Mouse (Mus musculus): ENCODE data around the gene Socs1. TPM values are rescaled to one million over a fixed set of nuclear protein-coding genes. Genes with fewer than 3 reads are reported as not detected.

Socs1 gene
- polyA plus RNA-seq, 1 experiment, result 279 TPM

GRCm38 (mm10) chr16:10824536-10824935 is 39.2 kb upstream of the Socs1 start:
- 97% methylated on average over 1 of the region's 1 CpGs for WGBS
- H3K36me3 ChIP-seq (ENCODE audit: control insufficient read depth, insufficient read depth, low read length), result no peaks in the 10 kb centered on the region
- peaks cover 48% of the 10 kb centered on the region for H3K4me1 ChIP-seq (replicated peaks; ENCODE audit: control insufficient read depth, insufficient read depth, low read length)
- H3K27ac ChIP-seq (ENCODE audit: control insufficient read depth, insufficient read depth, low read length), result no peak overlapping the region
- TF ChIP-seq CTCF (IDR thresholded peaks at IDR 0.05; ENCODE audit: borderline replicate concordance, control insufficient read depth, extremely low read depth, insufficient read depth, low read length, poor library complexity), result no peak
- TF ChIP-seq POLR2A (IDR thresholded peaks at IDR 0.05; ENCODE audit: control insufficient read depth, extremely low read depth, insufficient read depth, low read length, poor library complexity), result no peak
- no peak for DNase-seq
- H3K4me3 ChIP-seq (ENCODE audit: control insufficient read depth, insufficient read depth, low read length), result no peak overlapping the region
- no peaks in the 10 kb centered on the region for H3K27me3 ChIP-seq (ENCODE audit: control insufficient read depth, insufficient read depth, low read length)

GRCm38 (mm10) chr16:10821387-10821786 is 36.1 kb upstream of the Socs1 start:
- no peak overlapping the region for H3K27ac ChIP-seq (ENCODE audit: control insufficient read depth, insufficient read depth, low read length)
- H3K27me3 ChIP-seq (ENCODE audit: control insufficient read depth, insufficient read depth, low read length), result no peaks in the 10 kb centered on the region
- H3K4me3 ChIP-seq (ENCODE audit: control insufficient read depth, insufficient read depth, low read length), result no peak overlapping the region
- no peaks in the 10 kb centered on the region for H3K36me3 ChIP-seq (ENCODE audit: control insufficient read depth, insufficient read depth, low read length)
- TF ChIP-seq POLR2A (IDR thresholded peaks at IDR 0.05; ENCODE audit: control insufficient read depth, extremely low read depth, insufficient read depth, low read length, poor library complexity) (no peak), CTCF (IDR thresholded peaks at IDR 0.05; ENCODE audit: borderline replicate concordance, control insufficient read depth, extremely low read depth, insufficient read depth, low read length, poor library complexity) (no peak)
- 95% methylated on average over 4 of the region's 4 CpGs for WGBS
- DNase-seq, result no peak
- H3K4me1 ChIP-seq (replicated peaks; ENCODE audit: control insufficient read depth, insufficient read depth, low read length), result peaks cover 40% of the 10 kb centered on the region

GRCm38 (mm10) chr16:10819966-10820365 is 34.6 kb upstream of the Socs1 start:
- H3K27ac ChIP-seq (ENCODE audit: control insufficient read depth, insufficient read depth, low read length), result no peak overlapping the region
- peaks cover 41% of the 10 kb centered on the region for H3K4me1 ChIP-seq (replicated peaks; ENCODE audit: control insufficient read depth, insufficient read depth, low read length)
- DNase-seq, result no peak
- H3K36me3 ChIP-seq (ENCODE audit: control insufficient read depth, insufficient read depth, low read length), result no peaks in the 10 kb centered on the region
- WGBS, result 97% methylated on average over 3 of the region's 3 CpGs
- H3K4me3 ChIP-seq (ENCODE audit: control insufficient read depth, insufficient read depth, low read length), result no peak overlapping the region
- no peak for TF ChIP-seq POLR2A (IDR thresholded peaks at IDR 0.05; ENCODE audit: control insufficient read depth, extremely low read depth, insufficient read depth, low read length, poor library complexity)
- TF ChIP-seq CTCF (IDR thresholded peaks at IDR 0.05; ENCODE audit: borderline replicate concordance, control insufficient read depth, extremely low read depth, insufficient read depth, low read length, poor library complexity), result no peak
- no peaks in the 10 kb centered on the region for H3K27me3 ChIP-seq (ENCODE audit: control insufficient read depth, insufficient read depth, low read length)

GRCm38 (mm10) chr16:10818579-10819135 is 33.3 kb upstream of the Socs1 start:
- 92% methylated on average over 4 of the region's 4 CpGs for WGBS
- H3K36me3 ChIP-seq (ENCODE audit: control insufficient read depth, insufficient read depth, low read length), result no peaks in the 10 kb centered on the region
- H3K27me3 ChIP-seq (ENCODE audit: control insufficient read depth, insufficient read depth, low read length), result no peaks in the 10 kb centered on the region
- peaks cover 52% of the 10 kb centered on the region for H3K4me1 ChIP-seq (replicated peaks; ENCODE audit: control insufficient read depth, insufficient read depth, low read length)
- H3K4me3 ChIP-seq (ENCODE audit: control insufficient read depth, insufficient read depth, low read length), result no peak overlapping the region
- H3K27ac ChIP-seq (ENCODE audit: control insufficient read depth, insufficient read depth, low read length), result 0 out of 2 replicates have a peak overlapping the region, but pooled peaks have one; percentile 0
- DNase-seq, result no peak
- no peak for TF ChIP-seq POLR2A (IDR thresholded peaks at IDR 0.05; ENCODE audit: control insufficient read depth, extremely low read depth, insufficient read depth, low read length, poor library complexity)
- TF ChIP-seq CTCF (IDR thresholded peaks at IDR 0.05; ENCODE audit: borderline replicate concordance, control insufficient read depth, extremely low read depth, insufficient read depth, low read length, poor library complexity), result no peak

GRCm38 (mm10) chr16:10814864-10815263 is 29.5 kb upstream of the Socs1 start:
- 29% methylated on average over 4 of the region's 4 CpGs for WGBS
- Histone ChIP-seq H3K4me3 (ENCODE audit: control insufficient read depth, insufficient read depth, low read length) (no peak overlapping the region), H3K36me3 (ENCODE audit: control insufficient read depth, insufficient read depth, low read length) (no peaks in the 10 kb centered on the region), H3K4me1 (replicated peaks; ENCODE audit: control insufficient read depth, insufficient read depth, low read length) (peaks cover 69% of the 10 kb centered on the region), H3K27me3 (ENCODE audit: control insufficient read depth, insufficient read depth, low read length) (no peaks in the 10 kb centered on the region), H3K27ac (ENCODE audit: control insufficient read depth, insufficient read depth, low read length) (peak overlapping the region; percentile 24; the same call in 1 of the 2 replicates)
- TF ChIP-seq POLR2A (IDR thresholded peaks at IDR 0.05; ENCODE audit: control insufficient read depth, extremely low read depth, insufficient read depth, low read length, poor library complexity), result 0 out of 2 replicates have a peak, but pooled peaks have one; percentile 12
- no peak for TF ChIP-seq CTCF (IDR thresholded peaks at IDR 0.05; ENCODE audit: borderline replicate concordance, control insufficient read depth, extremely low read depth, insufficient read depth, low read length, poor library complexity)
- no peak for DNase-seq

GRCm38 (mm10) chr16:10813726-10814125 is 28.4 kb upstream of the Socs1 start:
- no peaks in the 10 kb centered on the region for H3K27me3 ChIP-seq (ENCODE audit: control insufficient read depth, insufficient read depth, low read length)
- WGBS, result 45% methylated on average over 4 of the region's 4 CpGs
- DNase-seq, result no peak
- peaks cover 64% of the 10 kb centered on the region for H3K4me1 ChIP-seq (replicated peaks; ENCODE audit: control insufficient read depth, insufficient read depth, low read length)
- no peak overlapping the region for H3K4me3 ChIP-seq (ENCODE audit: control insufficient read depth, insufficient read depth, low read length)
- no peaks in the 10 kb centered on the region for H3K36me3 ChIP-seq (ENCODE audit: control insufficient read depth, insufficient read depth, low read length)
- peak overlapping the region; percentile 25; the same call in 1 of the 2 replicates for H3K27ac ChIP-seq (ENCODE audit: control insufficient read depth, insufficient read depth, low read length)
- TF ChIP-seq POLR2A (IDR thresholded peaks at IDR 0.05; ENCODE audit: control insufficient read depth, extremely low read depth, insufficient read depth, low read length, poor library complexity) (no peak), CTCF (IDR thresholded peaks at IDR 0.05; ENCODE audit: borderline replicate concordance, control insufficient read depth, extremely low read depth, insufficient read depth, low read length, poor library complexity) (no peak)

All from thymus, adult 2 months (tissue).